Mouse (Mus musculus): ENCODE data around the gene Clic6. TPM values are rescaled to one million over a fixed set of nuclear protein-coding genes. Genes with fewer than 3 reads are reported as not detected.

Clic6 gene
- total RNA-seq, 2 experiments from 2014 or later: 2.7 to 3.4 TPM

DNA sequence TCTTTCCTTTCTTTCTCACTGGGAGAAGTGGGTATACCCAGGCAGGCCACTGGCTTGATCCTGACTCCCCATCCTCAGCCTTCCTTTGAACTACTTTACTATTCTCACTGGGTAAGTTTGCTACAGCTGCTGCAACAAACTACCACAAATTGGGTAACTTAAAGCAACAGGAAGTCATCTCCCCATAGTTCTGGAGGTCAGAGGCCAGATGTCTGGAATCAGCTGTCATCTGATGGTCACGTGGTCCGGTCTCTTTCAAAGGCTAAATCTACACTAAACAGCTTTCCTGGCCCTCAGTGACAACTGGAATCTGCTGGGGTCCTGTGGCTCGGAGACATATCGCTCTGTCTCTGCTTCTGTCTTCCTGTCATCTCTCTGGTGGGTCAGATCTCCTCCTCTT is 87.7 kb downstream of the Clic6 start:
- intact Hi-C loops (cut with DNase I): no loop called here
- no peak for DNase-seq (ENCODE audit: low spot score in 2 of 2)

DNA sequence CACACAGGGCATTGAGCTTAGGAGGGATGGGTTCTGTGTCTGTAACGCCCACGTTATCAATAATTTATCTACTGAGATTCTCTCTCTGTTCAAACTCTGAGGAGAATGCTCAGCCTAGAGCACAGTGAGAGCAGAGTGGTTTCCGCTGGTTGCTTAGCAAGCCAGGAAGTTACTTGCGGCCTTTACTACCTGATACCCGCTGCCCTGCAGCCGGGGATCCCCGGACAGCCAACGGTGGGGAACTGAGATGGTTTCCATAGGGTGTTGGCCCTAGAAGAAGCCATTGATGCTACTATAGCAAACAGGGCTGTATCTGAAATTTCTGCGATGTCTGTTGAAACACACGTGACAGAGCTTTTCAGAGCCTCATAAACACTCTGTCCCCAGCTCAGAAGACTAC is 90.3 kb downstream of the Clic6 start:
- no peak for DNase-seq (ENCODE audit: low spot score in 2 of 2)
- intact Hi-C loops (cut with DNase I): no loop called here

DNA sequence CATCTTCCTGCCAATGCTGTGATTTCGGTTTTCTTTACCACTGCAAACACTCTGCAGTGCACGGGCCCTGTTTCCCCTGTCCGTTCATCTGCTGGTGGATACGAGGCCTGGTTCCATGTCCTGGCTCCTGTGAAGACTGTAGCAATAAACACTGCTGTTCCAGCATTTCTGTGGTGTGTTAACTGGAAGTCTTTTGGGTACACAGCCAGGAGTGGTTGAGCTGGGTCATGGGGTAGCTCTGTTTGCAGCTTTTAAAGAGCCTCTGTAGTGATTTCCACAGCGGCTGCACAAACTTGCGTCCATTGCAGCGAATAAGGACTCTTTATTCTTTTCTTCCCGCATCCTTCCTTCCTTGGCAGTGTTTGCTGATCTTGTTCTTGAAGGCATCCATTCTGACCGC is 91.8 kb downstream of the Clic6 start:
- intact Hi-C loops (cut with DNase I): no loop called here
- no peak for DNase-seq (ENCODE audit: low spot score in 2 of 2)

DNA sequence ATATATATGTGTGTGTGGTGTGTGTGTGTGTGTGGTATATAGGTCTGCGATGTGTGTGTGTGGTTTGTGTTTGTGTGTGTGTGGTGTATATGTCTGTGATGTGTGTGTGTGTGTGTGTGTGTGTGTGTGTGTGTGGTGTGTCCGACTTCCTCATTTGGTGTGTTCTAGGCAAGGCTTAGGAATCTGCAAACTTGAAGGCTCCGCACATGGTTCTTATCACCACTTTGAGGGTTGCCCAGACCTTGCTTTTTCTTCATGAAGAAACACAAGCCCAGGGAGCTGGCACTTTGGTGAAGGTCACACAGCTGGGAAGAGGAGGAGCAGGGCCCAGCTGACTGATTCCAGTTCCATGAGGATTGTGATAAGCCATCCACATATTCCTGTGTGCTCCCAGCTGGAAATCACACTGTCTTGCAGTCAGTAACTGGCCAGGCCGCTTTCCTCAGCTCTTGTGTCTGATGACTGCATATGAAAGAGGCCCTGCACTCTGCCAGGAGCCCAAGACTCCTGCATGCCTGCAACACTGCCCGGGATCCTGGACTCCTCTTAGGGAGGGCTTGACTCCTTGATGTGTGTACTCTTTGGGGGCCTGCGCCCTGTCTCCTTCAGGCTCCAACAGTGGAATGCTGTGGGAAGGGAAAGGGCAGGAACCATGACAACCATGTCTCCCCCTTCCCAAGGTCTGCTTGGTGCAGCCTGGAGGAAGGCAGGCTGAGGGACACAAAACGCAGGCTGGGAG is 93.5 kb downstream of the Clic6 start:
- intact Hi-C loops (cut with DNase I): no loop called here
- DNase-seq (ENCODE audit: low spot score in 2 of 2): no peak

DNA sequence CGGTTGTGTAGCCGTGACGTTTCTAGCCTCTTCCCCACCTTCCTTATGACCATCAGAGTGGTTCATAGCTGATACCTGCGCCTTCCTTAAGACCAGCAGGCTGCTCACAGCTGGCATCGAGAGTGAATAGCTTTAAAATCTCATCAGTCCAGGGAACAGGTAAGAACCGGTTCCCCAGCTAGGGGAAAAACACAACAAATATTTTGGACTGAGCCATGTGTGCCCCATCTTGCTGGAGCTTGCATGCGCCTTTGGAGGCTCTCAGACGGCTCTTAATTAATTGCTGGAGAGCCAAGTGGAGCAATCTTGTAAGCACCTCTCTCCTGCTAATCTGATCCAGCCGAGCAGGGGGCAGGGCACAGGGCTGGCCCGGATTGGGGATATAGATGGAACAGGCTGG is 95.4 kb downstream of the Clic6 start:
- DNase-seq (ENCODE audit: low spot score in 2 of 2): no peak
- intact Hi-C loops (cut with DNase I): no loop called here

DNA sequence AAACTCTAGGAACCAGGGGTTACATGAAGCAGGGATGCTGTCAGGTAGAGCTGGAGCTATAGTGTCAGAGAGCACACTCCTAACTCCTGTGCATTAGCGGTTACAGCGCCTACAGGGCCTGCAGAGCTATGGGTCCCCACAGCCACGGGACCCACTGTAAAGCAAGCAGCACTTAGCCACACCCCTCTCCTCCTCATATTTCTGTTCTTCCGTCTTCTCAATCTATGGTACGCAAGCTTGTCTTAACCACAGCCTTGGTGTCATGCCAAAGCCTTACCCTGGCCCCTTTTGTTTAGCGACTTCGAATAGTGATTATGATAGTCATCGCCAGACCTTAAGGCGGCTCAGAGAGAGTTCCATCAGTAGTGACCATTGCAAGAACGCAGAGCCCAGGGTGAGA is 96.2 kb downstream of the Clic6 start:
- DNase-seq (ENCODE audit: low spot score in 2 of 2): no peak
- intact Hi-C loops (cut with DNase I): no loop called here

DNA sequence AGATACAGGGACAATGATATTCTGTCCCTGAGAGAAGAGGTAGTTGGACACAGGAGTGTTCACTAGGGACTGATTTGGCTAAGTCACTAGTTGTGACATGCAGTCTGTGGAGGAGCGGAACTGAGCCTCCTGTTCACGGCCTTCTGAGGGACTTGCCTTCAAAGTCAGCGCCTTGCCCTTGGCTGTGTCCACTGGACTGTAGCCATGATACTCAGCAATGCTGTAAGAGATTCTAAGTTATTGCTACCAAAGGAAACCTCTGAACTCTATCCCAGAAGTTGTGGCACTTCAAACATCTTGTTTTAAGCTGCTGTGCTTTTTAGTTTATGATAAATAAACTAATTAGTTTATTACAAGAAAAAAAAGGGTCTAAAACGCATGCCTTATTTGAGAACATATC is 102.3 kb downstream of the Clic6 start:
- intact Hi-C loops (cut with DNase I): no loop called here
- no peak for DNase-seq (ENCODE audit: low spot score in 2 of 2)

Other genes starting within 250 kb of the Clic6 start
- gene Kcne2, start 193.3 kb upstream of the Clic6 start, total RNA-seq (2021): 1 to 10 TPM in 1 of 2 experiments, under 1 TPM in 1; 0.69 to 1.7 TPM
- 10 to 100 TPM; 17.8 to 20.7 TPM for gene Smim11, start 184.4 kb upstream of the Clic6 start, total RNA-seq (2021)
- gene Fam243, start 164.3 kb upstream of the Clic6 start, total RNA-seq (2021): not detected
- not detected for gene Kcne1, start 126.3 kb upstream of the Clic6 start, total RNA-seq (2021)
- 10 to 100 TPM; 60.4 to 63.9 TPM for gene Rcan1, start 14.9 kb upstream of the Clic6 start, total RNA-seq (2021)